Mouse (Mus musculus) cerebellum, adult 2 months (tissue): Measurements from ENCODE around the gene Zfp715.

Source experiments
- CTCF ChIP-seq: fragments of 200-500 bp; IDR thresholded peaks from 2 replicates; pipeline ENCODE4 v1.5.1; 2011; ENCODE audit warnings: low read depth, mild to moderate bottlenecking, control low read depth, low read length, moderate library complexity, borderline replicate concordance; ENCODE audit not compliant: insufficient read depth
- POLR2A ChIP-seq: fragments of 200-500 bp; IDR thresholded peaks from 2 replicates; pipeline ENCODE4 v1.6.1; 2011; ENCODE audit warnings: low read length, control low read depth, borderline replicate concordance; ENCODE audit not compliant: insufficient read depth

DNA sequence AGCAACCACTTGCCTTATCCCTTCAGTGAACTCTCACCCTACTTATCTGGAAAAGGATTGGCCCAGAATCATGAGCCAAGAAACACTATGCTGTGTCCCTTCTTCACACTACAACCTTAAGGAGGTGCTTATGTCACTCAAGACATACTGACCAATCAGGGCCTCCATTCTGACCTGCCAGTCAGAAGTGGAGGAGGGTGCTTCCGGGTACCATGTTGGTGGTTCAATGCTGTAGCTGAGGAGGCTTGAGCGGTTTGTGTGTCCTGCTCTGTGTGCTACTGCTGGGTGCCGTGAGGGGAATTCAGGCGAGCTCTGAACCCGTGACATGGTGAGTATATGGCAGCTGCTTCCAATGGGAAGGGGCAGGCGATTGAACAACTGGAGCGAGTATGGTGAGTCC lies 59.6 kb downstream of the Zfp715 start:
- TF ChIP-seq POLR2A (no peak), CTCF (no peak)
